Mouse (Mus musculus) urinary bladder, postnatal 14 days (tissue): ENCODE results near the gene Vgll4.

Experiments
- DNase-seq: peaks from one replicate; pipeline ENCODE4 v3.0.0; 2021; ENCODE audit warnings: low spot score

The Vgll4 gene

GRCm38 (mm10) chr6:114974331-114974730 lies 4.5 kb upstream of the Vgll4 start:
- no peak for DNase-seq

DNA sequence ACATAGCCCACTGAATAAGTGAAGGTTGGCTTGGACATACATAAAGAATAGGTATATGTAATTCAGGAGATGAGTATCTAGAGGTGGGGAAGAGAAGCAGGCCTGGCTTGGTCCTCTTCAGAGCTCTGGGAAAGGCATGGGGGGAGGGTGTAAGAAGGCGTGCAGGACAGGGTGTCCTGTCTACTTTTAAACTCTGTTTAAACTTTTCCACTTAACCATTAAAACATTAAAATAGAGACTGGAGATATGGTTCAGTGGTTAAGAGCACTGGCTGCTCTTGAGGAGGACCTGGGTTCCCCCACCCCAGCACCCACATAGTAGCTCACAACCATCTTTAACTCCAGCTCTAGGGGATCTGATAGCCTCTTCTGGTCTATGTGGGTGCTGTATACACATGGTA lies 3.2 kb upstream of the Vgll4 start:
- no peak for DNase-seq

- no peak for DNase-seq
Measured at GRCm38 (mm10) chr6:114970895-114971294, 1.1 kb upstream of the Vgll4 start.

- DNase-seq, result no peak
Measured at GRCm38 (mm10) chr6:114970386-114970785, 592 bp upstream of the Vgll4 start.

- peak; percentile 97 for DNase-seq
Measured at GRCm38 (mm10) chr6:114968361-114969212, 1.2 kb downstream of the Vgll4 start.

- DNase-seq, result no peak
Measured at GRCm38 (mm10) chr6:114967623-114968022, 2.2 kb downstream of the Vgll4 start.

DNA sequence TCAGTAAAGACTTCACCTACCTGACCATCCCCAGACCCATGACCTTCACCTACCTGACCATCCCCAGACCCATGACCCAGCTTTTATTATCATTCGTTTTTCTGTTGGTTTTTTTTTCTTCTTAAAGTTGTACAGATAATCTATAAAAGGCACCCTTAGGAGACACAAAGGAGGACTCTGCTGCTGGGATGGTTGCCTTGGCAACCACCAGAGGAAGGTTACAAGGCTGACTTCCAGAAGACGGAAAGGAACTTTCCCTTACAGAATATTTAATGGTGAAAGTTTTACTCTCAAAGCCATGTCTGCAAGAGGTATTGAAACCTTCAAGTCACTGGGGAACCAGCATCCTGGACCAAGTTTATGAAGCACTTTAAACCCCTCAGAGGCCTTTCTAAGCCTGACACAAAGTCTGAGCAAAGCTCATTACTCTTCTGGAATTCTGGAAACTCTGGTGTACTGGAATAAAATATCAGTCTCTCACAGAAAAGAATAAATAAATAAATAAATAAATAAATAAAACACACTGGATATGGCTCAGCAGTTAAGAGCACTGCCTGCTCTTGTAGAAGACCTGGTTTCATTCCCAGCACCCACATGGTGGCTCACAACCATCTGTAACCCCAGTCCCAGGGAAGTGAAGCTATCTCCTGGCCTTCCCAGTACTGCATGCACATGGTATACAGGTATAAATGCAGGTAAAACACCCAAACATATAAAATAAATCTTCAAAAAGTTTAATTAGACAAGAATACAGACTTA lies 3.2 kb downstream of the Vgll4 start:
- DNase-seq, result no peak

- DNase-seq, result no peak
Measured at GRCm38 (mm10) chr6:114965802-114966201, 4.0 kb downstream of the Vgll4 start.

GRCm38 (mm10) chr6:114965396-114965795 lies 4.4 kb downstream of the Vgll4 start:
- DNase-seq, result no peak

GRCm38 (mm10) chr6:114964235-114964634 lies 5.6 kb downstream of the Vgll4 start:
- DNase-seq, result no peak

- DNase-seq, result no peak
Measured at GRCm38 (mm10) chr6:114963636-114964035, 6.2 kb downstream of the Vgll4 start.

GRCm38 (mm10) chr6:114961276-114962068 lies 8.3 kb downstream of the Vgll4 start:
- no peak for DNase-seq

DNA sequence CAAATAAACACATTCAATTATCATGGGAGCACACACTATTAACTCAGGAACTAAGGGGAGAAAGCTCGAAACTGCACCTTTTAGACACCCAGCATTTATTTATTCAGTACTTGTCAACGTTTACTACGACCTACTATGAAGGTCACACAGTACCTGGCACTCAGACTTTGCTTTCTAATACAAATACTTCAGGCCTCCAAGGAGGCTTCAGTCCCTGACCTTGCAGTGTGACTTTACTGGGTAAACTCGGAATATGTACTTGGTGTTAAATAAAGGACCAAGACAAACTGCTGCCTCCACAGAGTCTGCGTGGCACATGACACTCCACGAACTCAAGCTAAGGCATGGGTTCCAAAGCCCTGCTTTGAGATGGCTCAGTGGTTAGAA lies 10.8 kb downstream of the Vgll4 start:
- DNase-seq, result no peak

GRCm38 (mm10) chr6:114958249-114959011 lies 11.4 kb downstream of the Vgll4 start:
- DNase-seq, result no peak

GRCm38 (mm10) chr6:114957756-114958155 lies 12.0 kb downstream of the Vgll4 start:
- DNase-seq, result no peak

- DNase-seq, result no peak
Measured at GRCm38 (mm10) chr6:114954496-114954895, 15.3 kb downstream of the Vgll4 start.

GRCm38 (mm10) chr6:114953601-114954000 lies 16.2 kb downstream of the Vgll4 start:
- DNase-seq, result no peak

- no peak for DNase-seq
Measured at GRCm38 (mm10) chr6:114952356-114952755, 17.4 kb downstream of the Vgll4 start.

GRCm38 (mm10) chr6:114944456-114945438 lies 25.0 kb downstream of the Vgll4 start:
- DNase-seq, result no peak

DNA sequence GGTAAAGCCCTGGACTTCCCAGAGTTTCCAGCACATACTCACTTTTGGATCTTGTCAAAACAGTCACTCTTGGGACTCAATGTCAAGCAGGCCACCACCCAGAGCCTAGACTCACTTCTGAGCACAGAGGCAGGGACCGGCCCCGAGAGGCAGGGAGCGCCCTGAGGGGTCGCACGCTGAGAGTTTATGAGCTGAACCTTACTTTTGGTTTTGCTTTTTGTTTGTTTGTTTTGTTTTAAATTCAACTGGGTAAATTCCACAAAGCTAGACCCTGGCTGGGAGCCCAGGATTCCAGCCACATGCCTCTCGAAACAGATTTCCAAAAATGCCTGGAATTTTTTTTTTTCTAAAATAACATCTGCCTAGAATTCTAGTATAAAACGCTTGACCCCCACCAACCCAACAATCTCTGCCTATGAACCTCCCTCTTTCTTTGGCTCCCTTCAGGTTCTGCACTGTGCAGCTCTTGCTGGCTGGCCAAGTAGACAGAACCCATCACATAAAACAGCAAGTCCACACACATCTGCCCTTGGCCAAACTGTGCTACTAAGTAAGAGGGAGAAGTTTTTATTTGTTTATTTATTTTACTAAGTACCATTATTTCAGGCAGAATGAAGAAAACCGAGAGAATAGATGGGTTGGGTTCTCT lies 28.5 kb downstream of the Vgll4 start:
- no peak for DNase-seq
